Mouse (Mus musculus) olfactory bulb, adult 2 months (tissue): ENCODE data around the gene Pik3c2g.

Experiments
- CTCF ChIP-seq: fragments of 200-500 bp; IDR thresholded peaks from 2 replicates; pipeline ENCODE4 v1.5.1; 2012; ENCODE audit warnings: low read depth, mild to moderate bottlenecking, low read length, moderate library complexity; ENCODE audit not compliant: insufficient read depth
- POLR2A ChIP-seq: fragments of 200-500 bp; IDR thresholded peaks from 2 replicates; pipeline ENCODE4 v1.6.1; 2012; ENCODE audit warnings: mild to moderate bottlenecking, low read depth, low read length, moderate library complexity; ENCODE audit not compliant: insufficient read depth

DNA sequence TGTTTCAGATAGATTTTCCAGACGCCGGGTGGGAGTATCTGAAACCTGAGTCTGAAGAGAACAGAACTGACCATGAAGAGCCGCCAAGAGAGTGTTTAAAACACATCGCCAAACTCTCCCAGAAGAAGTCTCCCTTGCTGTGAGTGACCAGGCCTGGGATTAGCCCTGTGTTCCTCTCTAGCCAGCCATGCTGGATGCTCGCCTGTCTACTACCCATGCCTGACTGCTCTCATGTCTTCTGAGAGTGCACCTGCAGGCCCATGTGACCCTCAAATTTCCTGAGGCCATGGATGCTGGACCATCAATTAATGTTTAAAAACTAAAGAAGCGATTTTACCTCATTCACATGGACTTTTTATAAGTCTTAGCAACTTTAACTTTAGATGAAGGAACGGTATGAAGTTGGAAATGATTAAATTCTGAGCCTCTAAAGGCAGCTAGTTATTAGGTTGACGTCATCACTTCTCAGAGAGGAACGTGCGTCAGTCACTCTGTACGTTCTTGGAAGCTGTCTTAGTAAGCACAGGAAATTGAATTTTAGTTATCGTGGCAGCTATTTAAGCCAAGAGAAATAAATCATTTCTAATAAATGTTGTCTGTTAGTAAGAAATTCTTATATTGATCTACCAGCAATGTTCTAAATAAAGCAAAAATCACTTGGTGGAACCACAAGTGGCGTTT, 161.2 kb downstream of the Pik3c2g start:
- TF ChIP-seq CTCF (no peak), POLR2A (no peak)
